Mouse (Mus musculus): ENCODE measurements around the gene Mroh3.

Gene Mroh3

GRCm38 (mm10) chr1:136156304-136156703 lies 56.3 kb downstream of the Mroh3 start:
- DNase-seq, result no peak

GRCm38 (mm10) chr1:136151371-136151770 lies 61.3 kb downstream of the Mroh3 start:
- DNase-seq, result no peak

GRCm38 (mm10) chr1:136149702-136150101 lies 62.9 kb downstream of the Mroh3 start:
- DNase-seq, result no peak

- DNase-seq, result no peak
Measured at GRCm38 (mm10) chr1:136143514-136143913, 69.1 kb downstream of the Mroh3 start.

- peak; percentile 28 to 45 for DNase-seq
Measured at GRCm38 (mm10) chr1:136142336-136142735, 70.3 kb downstream of the Mroh3 start.

- peak; percentile 39 to 40 for DNase-seq
Measured at GRCm38 (mm10) chr1:136141176-136141950, 71.3 kb downstream of the Mroh3 start.

- DNase-seq, result peak; percentile 89 to 92
Measured at GRCm38 (mm10) chr1:136139990-136140640, 72.5 kb downstream of the Mroh3 start.

GRCm38 (mm10) chr1:136138191-136138830 lies 74.3 kb downstream of the Mroh3 start:
- no peak for DNase-seq

GRCm38 (mm10) chr1:136137575-136137974 lies 75.1 kb downstream of the Mroh3 start:
- peak in 1 of 2 experiments; percentile 54 for DNase-seq

- DNase-seq, result no peak
Measured at GRCm38 (mm10) chr1:136137071-136137531, 75.5 kb downstream of the Mroh3 start.

GRCm38 (mm10) chr1:136136547-136136946 lies 76.1 kb downstream of the Mroh3 start:
- DNase-seq, result no peak

GRCm38 (mm10) chr1:136135777-136136444 lies 76.7 kb downstream of the Mroh3 start:
- DNase-seq, result no peak

GRCm38 (mm10) chr1:136135046-136135445 lies 77.6 kb downstream of the Mroh3 start:
- no peak for DNase-seq

- no peak for DNase-seq
Measured at GRCm38 (mm10) chr1:136134547-136134946, 78.1 kb downstream of the Mroh3 start.

GRCm38 (mm10) chr1:136133570-136134240 lies 78.9 kb downstream of the Mroh3 start:
- DNase-seq, result peak; percentile 53 to 64

GRCm38 (mm10) chr1:136132386-136133201 lies 80.0 kb downstream of the Mroh3 start:
- no peak for DNase-seq
